Mouse (Mus musculus): ENCODE data around the gene Dirc2.

DNA sequence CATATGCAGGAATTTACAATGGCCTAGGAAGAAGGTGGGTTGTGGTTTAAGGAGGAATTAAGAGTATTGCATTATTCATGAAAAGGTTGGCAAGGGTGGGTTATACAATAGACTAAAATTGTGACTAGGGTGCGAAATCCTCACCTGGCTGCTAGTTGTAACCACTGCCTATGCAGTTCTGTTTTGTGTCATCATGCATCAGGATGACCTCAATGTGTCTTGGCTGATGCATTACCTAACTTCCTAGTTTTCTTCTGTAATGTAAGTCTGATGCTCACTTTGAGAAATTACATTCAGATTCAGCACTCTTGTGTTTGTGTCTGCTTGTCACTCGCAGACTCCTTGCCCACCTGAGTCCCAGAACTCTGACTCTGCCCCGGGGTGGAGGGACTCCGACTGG lies 17.3 kb downstream of the Dirc2 start:
- TF ChIP-seq POLR2A (IDR thresholded peaks at IDR 0.05; ENCODE audit: borderline replicate concordance, extremely low read depth, insufficient read depth, insufficient read length, poor library complexity, severe bottlenecking), result no peak
- TF ChIP-seq CTCF (IDR thresholded peaks at IDR 0.05; ENCODE audit: borderline replicate concordance, extremely low read depth, insufficient read depth, insufficient read length), result no peak

All from brain, embryonic 14.5 days (tissue).